Mouse (Mus musculus): ENCODE results near the gene Atp6v0d1. TPM values are rescaled to one million over a fixed set of nuclear protein-coding genes. Genes with fewer than 3 reads are reported as not detected.

Atp6v0d1 gene
- polyA plus RNA-seq (2012; rRNA removed), result 46.7 and 48.1 TPM in 2 replicates

GRCm38 (mm10) chr8:105565952-105566702, at the start of gene Atp6v0d1:
Gene Atp6v0d1 (minus strand): TSS chr8:105566047.

GRCm38 (mm10) chr8:105604804-105605381, 39.0 kb upstream of the Atp6v0d1 start, which contains the start of gene Ripor1:
Gene Ripor1 (plus strand): TSS chr8:105605255.

GRCm38 (mm10) chr8:105518436-105519313, 47.2 kb downstream of the Atp6v0d1 start, which contains the start of gene Hsd11b2:
Gene Hsd11b2 (plus strand): TSS chr8:105518755.

GRCm38 (mm10) chr8:105496439-105497180, 69.2 kb downstream of the Atp6v0d1 start, which contains the start of gene Zdhhc1:
Gene Zdhhc1 (minus strand): TSS chr8:105496902.

Other genes starting within 250 kb of the Atp6v0d1 start
- 6.1 and 8.6 TPM in 2 replicates for gene Lrrc29, start 239.8 kb downstream of the Atp6v0d1 start, polyA plus RNA-seq (2012; rRNA removed)
- 55.7 and 58.3 TPM in 2 replicates for gene Tmem208, start 239.7 kb downstream of the Atp6v0d1 start, polyA plus RNA-seq (2012; rRNA removed)
- gene Fhod1, start 218.1 kb downstream of the Atp6v0d1 start, polyA plus RNA-seq (2012; rRNA removed), result 4.5 and 5.2 TPM in 2 replicates
- 0.91 and 1.0 TPM in 2 replicates for gene Slc9a5, start 217.2 kb downstream of the Atp6v0d1 start, polyA plus RNA-seq (2012; rRNA removed)
- gene Plekhg4, start 192.8 kb downstream of the Atp6v0d1 start, polyA plus RNA-seq (2012; rRNA removed), result 0.07 and 0.12 TPM in 2 replicates
- gene Kctd19, start 152.5 kb downstream of the Atp6v0d1 start, polyA plus RNA-seq (2012; rRNA removed), result 0.01 TPM in 2 replicates
- gene Lrrc36, start 152.5 kb downstream of the Atp6v0d1 start, polyA plus RNA-seq (2012; rRNA removed), result 0.07 and 0.08 TPM in 2 replicates
- gene Tppp3, start 94.5 kb downstream of the Atp6v0d1 start, polyA plus RNA-seq (2012; rRNA removed), result 1.7 and 2.6 TPM in 2 replicates
- 3.3 and 3.8 TPM in 2 replicates for gene Zdhhc1, start 69.1 kb downstream of the Atp6v0d1 start, polyA plus RNA-seq (2012; rRNA removed)
- gene Hsd11b2, start 47.3 kb downstream of the Atp6v0d1 start, polyA plus RNA-seq (2012; rRNA removed), result 0.28 and 0.29 TPM in 2 replicates
- 3.9 and 5.0 TPM in 2 replicates for gene Ripor1, start 39.2 kb upstream of the Atp6v0d1 start, polyA plus RNA-seq (2012; rRNA removed)
- 12.4 and 14.0 TPM in 2 replicates for gene Ctcf, start 70.5 kb upstream of the Atp6v0d1 start, polyA plus RNA-seq (2012; rRNA removed)
- not detected in 2 replicates for gene Agrp, start 71.3 kb upstream of the Atp6v0d1 start, polyA plus RNA-seq (2012; rRNA removed)
- 1.8 TPM in 2 replicates for gene Carmil2, start 120.2 kb upstream of the Atp6v0d1 start, polyA plus RNA-seq (2012; rRNA removed)
- gene Acd, start 135.1 kb upstream of the Atp6v0d1 start, polyA plus RNA-seq (2012; rRNA removed), result 8.9 and 10.0 TPM in 2 replicates
- gene Pard6a, start 135.1 kb upstream of the Atp6v0d1 start, polyA plus RNA-seq (2012; rRNA removed), result 4.9 and 5.3 TPM in 2 replicates
- not detected in 2 replicates for gene 4933405L10Rik, start 141.6 kb upstream of the Atp6v0d1 start, polyA plus RNA-seq (2012; rRNA removed)
- 4.3 and 5.1 TPM in 2 replicates for gene Enkd1, start 142.2 kb upstream of the Atp6v0d1 start, polyA plus RNA-seq (2012; rRNA removed)
- 1.3 and 1.4 TPM in 2 replicates for gene Gfod2, start 192.6 kb upstream of the Atp6v0d1 start, polyA plus RNA-seq (2012; rRNA removed)

Measured in liver, embryonic 18 days (tissue).